Comparison of ENCODE assay signal across 12 mouse cellular contexts in genomic region chr6:86637171-86637835, GRCm38 (mm10). TPM values are rescaled to one million over a fixed set of nuclear protein-coding genes. Genes with fewer than 3 reads are reported as not detected.
A peak's percentile ranks its signal among the peaks of the same experiment; 100 is the strongest.
DNase-seq lines count a peak whose midpoint lies in the region; ATAC-seq lines count a peak whose summit lies in the region.
"Had no signal": no experiment of that assay in that cellular context is flagged by ENCODE, and none has a peak within 500 bp of the region (broad histone marks: within the 10 kb centered on the region; RNA-seq: fewer than 3 reads in every experiment).

No protein-coding gene starts in this region.

- ATAC-seq in embryonic facial prominence, embryonic 12.5 days (ENCODE audit: insufficient number of reproducible peaks, insufficient read depth, low FRiP score, low TSS enrichment), result no peak
- no peak for ATAC-seq in limb, embryonic 13.5 days (ENCODE audit: low FRiP score, low read depth)
- no peak for ATAC-seq in forebrain, embryonic 12.5 days (ENCODE audit: low FRiP score)

- no peak overlapping the region for H3K9ac ChIP-seq in embryonic facial prominence, embryonic 12.5 days
- H3K9ac ChIP-seq in limb, embryonic 13.5 days, result no peak overlapping the region; the same call in 1 of the 2 replicates
- H3K9ac ChIP-seq in forebrain, embryonic 12.5 days, result no peak overlapping the region
- H3K9ac ChIP-seq: hindbrain, embryonic 13.5 days; lung, embryonic 15.5 days; neural tube, embryonic 15.5 days had no signal

- peak; percentile 49 for DNase-seq in spleen, adult 12 weeks (ENCODE audit: low spot score)
- DNase-seq in spleen, adult 18-20 months, result no peak
- peak; percentile 55 to 63 for DNase-seq in spleen, postnatal 10 days (ENCODE audit: low spot score in 2 of 2)
- no peak for DNase-seq in cerebellum, postnatal 10 days
- no peak for DNase-seq in lung, postnatal 25 days (ENCODE audit: low spot score)
- DNase-seq: cerebellum, adult 8-10 months had no signal

- no peaks in the 10 kb centered on the region for H3K36me3 ChIP-seq in embryonic facial prominence, embryonic 12.5 days
- no peaks in the 10 kb centered on the region for H3K36me3 ChIP-seq in limb, embryonic 13.5 days
- H3K36me3 ChIP-seq in forebrain, embryonic 12.5 days (replicated peaks), result no peaks in the 10 kb centered on the region
- H3K36me3 ChIP-seq: hindbrain, embryonic 13.5 days; lung, embryonic 15.5 days; neural tube, embryonic 15.5 days had no signal

- no peaks in the 10 kb centered on the region for H3K4me1 ChIP-seq in embryonic facial prominence, embryonic 12.5 days
- peaks cover 5% of the 10 kb centered on the region; the same call in 1 of the 2 replicates for H3K4me1 ChIP-seq in limb, embryonic 13.5 days
- no peaks in the 10 kb centered on the region for H3K4me1 ChIP-seq in forebrain, embryonic 12.5 days
- H3K4me1 ChIP-seq: hindbrain, embryonic 13.5 days; lung, embryonic 15.5 days; neural tube, embryonic 15.5 days had no signal

- peak overlapping the region; percentile 71 for H3K27ac ChIP-seq in embryonic facial prominence, embryonic 12.5 days
- H3K27ac ChIP-seq in limb, embryonic 13.5 days, result peak overlapping the region; percentile 1; the same call in 1 of the 2 replicates
- H3K27ac ChIP-seq in forebrain, embryonic 12.5 days, result no peak overlapping the region
- H3K27ac ChIP-seq: hindbrain, embryonic 13.5 days; lung, embryonic 15.5 days; neural tube, embryonic 15.5 days had no signal

- no peaks in the 10 kb centered on the region for H3K27me3 ChIP-seq in embryonic facial prominence, embryonic 12.5 days
- H3K27me3 ChIP-seq in limb, embryonic 13.5 days, result peaks cover 14% of the 10 kb centered on the region
- no peaks in the 10 kb centered on the region for H3K27me3 ChIP-seq in forebrain, embryonic 12.5 days
- H3K27me3 ChIP-seq: hindbrain, embryonic 13.5 days; lung, embryonic 15.5 days; neural tube, embryonic 15.5 days had no signal

- WGBS in embryonic facial prominence, embryonic 12.5 days, result 68% methylated on average over 4 of the region's 4 CpGs
- 54% methylated on average over 4 of the region's 4 CpGs for WGBS in limb, embryonic 13.5 days
- WGBS in forebrain, embryonic 12.5 days, result 72% methylated on average over 4 of the region's 4 CpGs

- no peak overlapping the region for H3K4me2 ChIP-seq in embryonic facial prominence, embryonic 12.5 days (replicated peaks)
- H3K4me2 ChIP-seq in limb, embryonic 13.5 days (replicated peaks), result no peak overlapping the region
- H3K4me2 ChIP-seq in forebrain, embryonic 12.5 days, result no peak overlapping the region
- H3K4me2 ChIP-seq: hindbrain, embryonic 13.5 days; lung, embryonic 15.5 days; neural tube, embryonic 15.5 days had no signal

- no peak overlapping the region for H3K4me3 ChIP-seq in embryonic facial prominence, embryonic 12.5 days
- no peak overlapping the region for H3K4me3 ChIP-seq in limb, embryonic 13.5 days
- no peak overlapping the region for H3K4me3 ChIP-seq in forebrain, embryonic 12.5 days (replicated peaks)
- H3K4me3 ChIP-seq: hindbrain, embryonic 13.5 days; lung, embryonic 15.5 days; neural tube, embryonic 15.5 days had no signal

- H3K9me3 ChIP-seq in embryonic facial prominence, embryonic 12.5 days, result no peaks in the 10 kb centered on the region
- no peaks in the 10 kb centered on the region for H3K9me3 ChIP-seq in limb, embryonic 13.5 days
- no peaks in the 10 kb centered on the region for H3K9me3 ChIP-seq in forebrain, embryonic 12.5 days
- H3K9me3 ChIP-seq: hindbrain, embryonic 13.5 days; lung, embryonic 15.5 days; neural tube, embryonic 15.5 days had no signal

RNA-seq across cellular contexts. Expression of gene Asprv1, which starts 9.3 kb away (rescaled TPM):
- polyA plus RNA-seq in embryonic facial prominence, embryonic 12.5 days (2016; fragmentation: Nextera tagmentation; extraction: Ambion mirVana), result 1.7 and 2.1 TPM in 2 replicates
- 3.8 and 4.6 TPM in 2 replicates for polyA plus RNA-seq in limb, embryonic 13.5 days (2015; fragmentation: Nextera tagmentation; extraction: Ambion mirVana)
- polyA plus RNA-seq in forebrain, embryonic 12.5 days (2016; fragmentation: Nextera tagmentation; extraction: Ambion mirVana), result 0.52 and 0.87 TPM in 2 replicates

RNA-seq across cellular contexts. Expression of gene Mxd1, which starts 31.7 kb away (rescaled TPM):
- polyA plus RNA-seq in embryonic facial prominence, embryonic 12.5 days (2016; fragmentation: Nextera tagmentation; extraction: Ambion mirVana), result 17.9 and 18.6 TPM in 2 replicates
- 13.4 and 13.8 TPM in 2 replicates for polyA plus RNA-seq in limb, embryonic 13.5 days (2015; fragmentation: Nextera tagmentation; extraction: Ambion mirVana)
- 23.8 and 26.8 TPM in 2 replicates for polyA plus RNA-seq in forebrain, embryonic 12.5 days (2016; fragmentation: Nextera tagmentation; extraction: Ambion mirVana)

RNA-seq across cellular contexts. Expression of gene Snrnp27, which starts 47.0 kb away (rescaled TPM):
- polyA plus RNA-seq in embryonic facial prominence, embryonic 12.5 days (2016; fragmentation: Nextera tagmentation; extraction: Ambion mirVana), result 126 and 128 TPM in 2 replicates
- 124 and 137 TPM in 2 replicates for polyA plus RNA-seq in limb, embryonic 13.5 days (2015; fragmentation: Nextera tagmentation; extraction: Ambion mirVana)
- 136 and 139 TPM in 2 replicates for polyA plus RNA-seq in forebrain, embryonic 12.5 days (2016; fragmentation: Nextera tagmentation; extraction: Ambion mirVana)

Comparison
In these comparisons a context has a peak if more than half of its experiments do, and no peak if none do; other contexts are left out.
1. DNase-seq: peak in spleen, adult 12 weeks (single experiment) and spleen, postnatal 10 days (2 of 2); none in spleen, adult 18-20 months (0 of 2), cerebellum, postnatal 10 days (0 of 2) and lung, postnatal 25 days (single experiment).